ENCODE assay signal across 8 mouse cellular contexts in genomic region chr17:8988119-8988807, GRCm38 (mm10). TPM values are rescaled to one million over a fixed set of nuclear protein-coding genes. Genes with fewer than 3 reads are reported as not detected.
DNase-seq lines count a peak whose midpoint lies in the region; ATAC-seq lines count a peak whose summit lies in the region.

Gene 1700010I14Rik, plus strand, starts transcription at chr17:8988333.

- H3K36me3 ChIP-seq in forebrain, embryonic 11.5 days (ENCODE audit: control insufficient read depth, insufficient read depth, low read length) = no peaks in the 10 kb centered on the region
- H3K36me3 ChIP-seq in heart, embryonic 16.5 days (ENCODE audit: control insufficient read depth, insufficient read depth) = no peaks in the 10 kb centered on the region
- H3K36me3 ChIP-seq in liver, embryonic 13.5 days = 0 out of 2 replicates have a peak, but pooled peaks cover under 1% of the 10 kb centered on the region
- no peaks in the 10 kb centered on the region for H3K36me3 ChIP-seq in stomach, embryonic 15.5 days

- no peaks in the 10 kb centered on the region for H3K27me3 ChIP-seq in forebrain, embryonic 11.5 days (ENCODE audit: control insufficient read depth, insufficient read depth, low read length)
- H3K27me3 ChIP-seq in heart, embryonic 16.5 days (ENCODE audit: control insufficient read depth, insufficient read depth, low read length) = no peaks in the 10 kb centered on the region
- no peaks in the 10 kb centered on the region for H3K27me3 ChIP-seq in liver, embryonic 13.5 days
- no peaks in the 10 kb centered on the region for H3K27me3 ChIP-seq in stomach, embryonic 15.5 days (replicated peaks)

- no peaks in the 10 kb centered on the region for H3K4me1 ChIP-seq in forebrain, embryonic 11.5 days (replicated peaks; ENCODE audit: control insufficient read depth, insufficient read depth, low read length)
- H3K4me1 ChIP-seq in heart, embryonic 16.5 days (ENCODE audit: control insufficient read depth, insufficient read depth, low read length) = peaks cover 3% of the 10 kb centered on the region; the same call in 1 of the 2 replicates
- 0 out of 2 replicates have a peak, but pooled peaks cover 4% of the 10 kb centered on the region for H3K4me1 ChIP-seq in liver, embryonic 13.5 days (replicated peaks)
- peaks cover 5% of the 10 kb centered on the region; the same call in 1 of the 2 replicates for H3K4me1 ChIP-seq in stomach, embryonic 15.5 days

- peak; percentile 93 for ATAC-seq in CD4-positive, CD25-positive, alpha-beta regulatory T cell, adult 4 months
- ATAC-seq in forebrain, embryonic 11.5 days (replicated peaks; ENCODE audit: low FRiP score) = peak; percentile 81
- ATAC-seq in heart, embryonic 16.5 days (replicated peaks; ENCODE audit: extremely low read depth, insufficient read depth, low FRiP score) = no peak
- peak; percentile 57; the same call in 1 of the 2 replicates for ATAC-seq in liver, embryonic 13.5 days (ENCODE audit: low read depth)
- ATAC-seq in stomach, embryonic 15.5 days (ENCODE audit: insufficient read depth, low FRiP score, low read depth) = no peak

- peak within 1 kb of the TSS; percentile 65 for H3K4me2 ChIP-seq in forebrain, embryonic 11.5 days (ENCODE audit: low read depth, low read length, severe bottlenecking)
- H3K4me2 ChIP-seq in heart, embryonic 16.5 days (ENCODE audit: low read depth, low read length) = peak within 1 kb of the TSS; percentile 55
- peak within 1 kb of the TSS; percentile 63 for H3K4me2 ChIP-seq in liver, embryonic 13.5 days
- peak within 1 kb of the TSS; percentile 58 for H3K4me2 ChIP-seq in stomach, embryonic 15.5 days

- peak within 1 kb of the TSS; percentile 36 for H3K4me3 ChIP-seq in forebrain, embryonic 11.5 days (ENCODE audit: low read depth, low read length)
- H3K4me3 ChIP-seq in heart, embryonic 16.5 days (ENCODE audit: low read length) = peak within 1 kb of the TSS; percentile 43
- H3K4me3 ChIP-seq in liver, embryonic 13.5 days (replicated peaks) = peak within 1 kb of the TSS; percentile 55
- H3K4me3 ChIP-seq in stomach, embryonic 15.5 days (replicated peaks) = peak within 1 kb of the TSS; percentile 39

- 4% methylated on average over 13 of the region's 13 CpGs for WGBS in forebrain, embryonic 11.5 days
- 5% methylated on average over 13 of the region's 13 CpGs for WGBS in heart, embryonic 16.5 days
- WGBS in liver, embryonic 13.5 days (ENCODE audit: insufficient replicate concordance) = 3% methylated on average over 13 of the region's 13 CpGs
- WGBS in stomach, embryonic 15.5 days = 2% methylated on average over 13 of the region's 13 CpGs

- no peak within 1 kb of the TSS for H3K27ac ChIP-seq in forebrain, embryonic 11.5 days (ENCODE audit: low read depth, low read length)
- peak within 1 kb of the TSS; percentile 5; the same call in 1 of the 2 replicates for H3K27ac ChIP-seq in heart, embryonic 16.5 days (ENCODE audit: low read length)
- no peak within 1 kb of the TSS for H3K27ac ChIP-seq in liver, embryonic 13.5 days
- H3K27ac ChIP-seq in stomach, embryonic 15.5 days = no peak within 1 kb of the TSS

- DNase-seq in brain, embryonic 18.5 days (ENCODE audit: low read depth, low spot score) = peak; percentile 43
- peak; percentile 87 for DNase-seq in forebrain, embryonic 11.5 days (ENCODE audit: low spot score)
- DNase-seq in kidney, postnatal 25 days = peak; percentile 94 to 95
- DNase-seq in liver, embryonic 13.5 days = peak; percentile 60
- peak; percentile 78 for DNase-seq in neural tube, embryonic 10.5 days (ENCODE audit: extremely low spot score, low spot score)

- no peaks in the 10 kb centered on the region for H3K9me3 ChIP-seq in forebrain, embryonic 11.5 days (ENCODE audit: control insufficient read depth, low read length)
- no peaks in the 10 kb centered on the region for H3K9me3 ChIP-seq in heart, embryonic 16.5 days (replicated peaks; ENCODE audit: control insufficient read depth, low read length)
- H3K9me3 ChIP-seq in liver, embryonic 13.5 days (replicated peaks) = no peaks in the 10 kb centered on the region
- H3K9me3 ChIP-seq in stomach, embryonic 15.5 days = no peaks in the 10 kb centered on the region

- peak within 1 kb of the TSS; percentile 49 for H3K9ac ChIP-seq in forebrain, embryonic 11.5 days (ENCODE audit: low read length)
- no peak within 1 kb of the TSS for H3K9ac ChIP-seq in heart, embryonic 16.5 days (ENCODE audit: low read length)
- peak within 1 kb of the TSS; percentile 43 for H3K9ac ChIP-seq in liver, embryonic 13.5 days
- H3K9ac ChIP-seq in stomach, embryonic 15.5 days = no peak within 1 kb of the TSS; the same call in 1 of the 2 replicates

RNA-seq across cellular contexts. Expression of gene 1700010I14Rik, which starts in this region (rescaled TPM):
- 1 to 10 TPM; 7.0 to 7.8 TPM for polyA plus RNA-seq in CD4-positive, CD25-positive, alpha-beta regulatory T cell, adult 4 months (2017; shearing (Covaris generic))
- polyA plus RNA-seq in forebrain, embryonic 11.5 days (2014; fragmentation: Nextera tagmentation; extraction: Ambion mirVana) = 2.6 and 2.9 TPM in 2 replicates
- 0.83 and 0.87 TPM in 2 replicates for polyA plus RNA-seq in heart, embryonic 16.5 days (2015; fragmentation: Nextera tagmentation; extraction: Ambion mirVana)
- 0.81 and 0.88 TPM in 2 replicates for polyA plus RNA-seq in liver, embryonic 13.5 days (2015; fragmentation: Nextera tagmentation; extraction: Ambion mirVana)
- 1.4 and 1.7 TPM in 2 replicates for polyA plus RNA-seq in stomach, embryonic 15.5 days (2015; fragmentation: Nextera tagmentation; extraction: Ambion mirVana)

Comparison
In these comparisons a context has a peak if more than half of its experiments do, and no peak if none do; other contexts are left out.
1. Peak in DNase-seq, ATAC-seq, H3K4me3 ChIP-seq, H3K9ac ChIP-seq and H3K4me2 ChIP-seq in liver, embryonic 13.5 days; RNA of the gene not detected or under 1 TPM.
2. ATAC-seq: peak in CD4-positive, CD25-positive, alpha-beta regulatory T cell, adult 4 months (single experiment) and forebrain, embryonic 11.5 days (single experiment); none in heart, embryonic 16.5 days (single experiment) and stomach, embryonic 15.5 days (single experiment).
3. DNase-seq: peak in every context shown above with its lines; median percentile 94 in kidney, postnatal 25 days; 87 in forebrain, embryonic 11.5 days; 78 in neural tube, embryonic 10.5 days; 60 in liver, embryonic 13.5 days; 43 in brain, embryonic 18.5 days.
4. Peak in every context shown above with its lines, with median percentiles within 50 percentile points of each other: H3K4me2 ChIP-seq and H3K4me3 ChIP-seq.